Mouse (Mus musculus) heart, adult 2 months (tissue): ENCODE data around the gene Ino80b.

ENCODE experiments used
- CTCF ChIP-seq: fragments of 200-600 bp; IDR thresholded peaks from 2 replicates; pipeline ENCODE4 v1.8.1; 2022; ENCODE audit warnings: antibody characterized with exemption, mild to moderate bottlenecking, moderate library complexity
- POLR2A ChIP-seq: fragments of 200-500 bp; IDR thresholded peaks from 2 replicates; pipeline ENCODE4 v1.6.1; 2011; ENCODE audit warnings: mild to moderate bottlenecking, low read depth, low read length, control low read depth; ENCODE audit not compliant: insufficient read depth

DNA sequence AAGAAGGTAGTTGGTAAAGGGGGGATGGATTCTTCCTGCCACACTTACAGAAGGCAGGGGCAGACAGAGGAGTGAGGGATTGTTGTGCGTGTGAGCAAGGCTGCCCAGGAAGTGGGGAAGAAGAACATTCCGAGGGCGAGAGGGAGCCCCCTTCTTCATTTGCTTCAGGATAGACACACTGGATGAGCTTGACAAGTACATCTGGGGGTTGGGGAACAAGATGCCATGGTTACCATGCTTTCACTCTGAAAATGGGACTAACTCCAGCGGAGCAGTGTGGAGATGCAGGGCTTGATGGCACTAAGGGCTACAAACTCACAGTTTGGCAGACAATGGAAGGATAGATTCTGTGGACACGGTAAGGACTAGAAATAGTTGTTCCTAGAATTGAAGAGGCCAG lies 45.8 kb upstream of the Ino80b start:
- TF ChIP-seq CTCF (no peak), POLR2A (no peak)
